Mouse (Mus musculus) kidney, adult 2 months (tissue): Measurements from ENCODE around the gene Tmem60. TPM values are rescaled to one million over a fixed set of nuclear protein-coding genes. Genes with fewer than 3 reads are reported as not detected.

Source experiments
- DNase-seq: peaks from one replicate; pipeline ENCODE4 v3.0.0; 2021
- H3K27ac ChIP-seq: fragments of 200-500 bp; 2 replicates; pipeline ENCODE4 v1.5.1; 2012; ENCODE audit warnings: low read depth, low read length, control low read depth, inconsistent platforms; ENCODE audit not compliant: insufficient read depth
- H3K27me3 ChIP-seq: fragments of 200-500 bp; replicated peaks from 2 replicates; pipeline ENCODE4 v1.6.1; 2012; ENCODE audit warnings: mild to moderate bottlenecking, moderate library complexity, low read length, inconsistent platforms; ENCODE audit not compliant: control insufficient read depth, insufficient read depth
- H3K36me3 ChIP-seq: fragments of 200-500 bp; 2 replicates; pipeline ENCODE4 v1.6.1; 2012; ENCODE audit warnings: mild to moderate bottlenecking, moderate library complexity, low read length, inconsistent platforms; ENCODE audit not compliant: control insufficient read depth, insufficient read depth
- H3K4me1 ChIP-seq: fragments of 200-500 bp; 2 replicates; pipeline ENCODE4 v1.6.1; 2011; ENCODE audit warnings: low read length; ENCODE audit not compliant: control insufficient read depth, insufficient read depth
- H3K4me3 ChIP-seq: fragments of 200-500 bp; 2 replicates; pipeline ENCODE4 v1.5.1; 2011; ENCODE audit warnings: mild to moderate bottlenecking, low read depth, low read length, control low read depth; ENCODE audit not compliant: insufficient read depth
- CTCF ChIP-seq: fragments of 200-500 bp; conservative IDR thresholded peaks from 2 replicates; pipeline ENCODE4 v1.5.1; 2011; ENCODE audit warnings: low read depth, mild to moderate bottlenecking, control low read depth, low read length, moderate library complexity, mixed read lengths; ENCODE audit not compliant: insufficient read depth, insufficient read length
- POLR2A ChIP-seq: fragments of 200-500 bp; IDR thresholded peaks from one replicate; pipeline ENCODE4 v1.6.1; 2011; ENCODE audit warnings: low read depth, low read length, control low read depth
- WGBS: fragments of 180-500 bp; shearing (Covaris S2); methylation state at CpG from one replicate; pipeline ENCODE4 v1.1.7; 2018; 5-methylcytosine and 5-hydroxymethylcytosine counted together
- polyA plus RNA-seq: library from polyadenylated mRNA; depleted of rRNA; stranded (reverse); fragments of >200 nt; gene quantifications from 2 replicates; pipeline ENCODE4 v1.2.3, GENCODE M21; 2012; rRNA removed

Gene Tmem60
- polyA plus RNA-seq, 1 experiment = 20.5 TPM

GRCm38 (mm10) chr5:20930430-20930829 lies 48.4 kb downstream of the Tmem60 start:
- H3K4me1 ChIP-seq = peaks cover 8% of the 10 kb centered on the region
- no peak overlapping the region for H3K4me3 ChIP-seq
- TF ChIP-seq CTCF (no peak), POLR2A (no peak)
- H3K36me3 ChIP-seq = no peaks in the 10 kb centered on the region
- no peak overlapping the region for H3K27ac ChIP-seq
- DNase-seq = no peak
- no peaks in the 10 kb centered on the region for H3K27me3 ChIP-seq

GRCm38 (mm10) chr5:20931300-20931699 lies 49.3 kb downstream of the Tmem60 start:
- Histone ChIP-seq H3K27ac (no peak overlapping the region), H3K4me1 (peaks cover 11% of the 10 kb centered on the region), H3K4me3 (no peak overlapping the region), H3K27me3 (no peaks in the 10 kb centered on the region), H3K36me3 (no peaks in the 10 kb centered on the region)
- DNase-seq = no peak
- 74% methylated on average over 3 of the region's 3 CpGs for WGBS
- TF ChIP-seq POLR2A = no peak
- no peak for TF ChIP-seq CTCF

GRCm38 (mm10) chr5:20932585-20932984 lies 50.6 kb downstream of the Tmem60 start:
- WGBS = 76% methylated on average over 3 of the region's 3 CpGs
- H3K4me3 ChIP-seq = no peak overlapping the region
- H3K27ac ChIP-seq = no peak overlapping the region
- H3K36me3 ChIP-seq = no peaks in the 10 kb centered on the region
- no peak for DNase-seq
- TF ChIP-seq CTCF = no peak
- TF ChIP-seq POLR2A = no peak
- H3K4me1 ChIP-seq = peaks cover 11% of the 10 kb centered on the region
- H3K27me3 ChIP-seq = no peaks in the 10 kb centered on the region

- H3K4me3 ChIP-seq = no peak overlapping the region
- H3K27ac ChIP-seq = no peak overlapping the region
- H3K27me3 ChIP-seq = no peaks in the 10 kb centered on the region
- no peaks in the 10 kb centered on the region for H3K36me3 ChIP-seq
- no peak for DNase-seq
- WGBS = 56% methylated on average over 5 of the region's 5 CpGs
- peaks cover 13% of the 10 kb centered on the region for H3K4me1 ChIP-seq
- TF ChIP-seq CTCF (no peak), POLR2A (no peak)
Observed at GRCm38 (mm10) chr5:20935934-20936333, 53.9 kb downstream of the Tmem60 start.

Other genes starting within 250 kb of the Tmem60 start
- gene Phtf2, start 67 bp upstream of the Tmem60 start, polyA plus RNA-seq = 2.5 and 4.0 TPM in 2 replicates
- gene Rsbn1l, start 74.2 kb downstream of the Tmem60 start, polyA plus RNA-seq = 3.2 and 3.9 TPM in 2 replicates
- gene Ptpn12, start 173.7 kb downstream of the Tmem60 start, polyA plus RNA-seq = 32.3 and 35.9 TPM in 2 replicates